Mouse (Mus musculus) testis, adult 2 months (tissue): ENCODE measurements around the gene Plekhg4. TPM values are rescaled to one million over a fixed set of nuclear protein-coding genes. Genes with fewer than 3 reads are reported as not detected.
A peak's percentile ranks its signal among the peaks of the same experiment; 100 is the strongest.

Source experiments
- H3K27ac ChIP-seq: fragments of 200-500 bp; 2 replicates; pipeline ENCODE4 v1.5.1; 2012; ENCODE audit warnings: low read depth, low read length; ENCODE audit not compliant: control insufficient read depth, insufficient read depth
- H3K27me3 ChIP-seq: fragments of 200-500 bp; 2 replicates; pipeline ENCODE4 v1.6.1; 2012; ENCODE audit warnings: mild to moderate bottlenecking, low read length, moderate library complexity; ENCODE audit not compliant: control insufficient read depth, insufficient read depth
- H3K36me3 ChIP-seq: fragments of 200-500 bp; 2 replicates; pipeline ENCODE4 v1.6.1; 2012; ENCODE audit warnings: mild to moderate bottlenecking, low read length; ENCODE audit not compliant: control insufficient read depth, insufficient read depth
- H3K4me1 ChIP-seq: fragments of 200-500 bp; 2 replicates; pipeline ENCODE4 v1.6.1; 2012; ENCODE audit warnings: low read length; ENCODE audit not compliant: control insufficient read depth, insufficient read depth
- H3K4me3 ChIP-seq: fragments of 200-500 bp; 2 replicates; pipeline ENCODE4 v1.5.1; 2012; ENCODE audit warnings: low read depth, mild to moderate bottlenecking, low read length, moderate library complexity, mixed read lengths; ENCODE audit not compliant: control insufficient read depth
- CTCF ChIP-seq: fragments of 200-500 bp; IDR thresholded peaks from 2 replicates; pipeline ENCODE4 v1.5.1; 2012; ENCODE audit warnings: low read depth, mild to moderate bottlenecking, inconsistent platforms, low read length, moderate library complexity; ENCODE audit not compliant: control insufficient read depth, insufficient read depth, insufficient replicate concordance
- POLR2A ChIP-seq: fragments of 200-500 bp; IDR thresholded peaks from 2 replicates; pipeline ENCODE4 v1.6.1; 2012; ENCODE audit warnings: low read depth, mild to moderate bottlenecking, inconsistent platforms, low read length, moderate library complexity; ENCODE audit not compliant: control insufficient read depth
- polyA plus RNA-seq: library from polyadenylated mRNA; depleted of rRNA; stranded (reverse); fragments of >200 nt; gene quantifications from 2 replicates; pipeline ENCODE4 v1.2.3, GENCODE M21; 2012

The Plekhg4 gene
- polyA plus RNA-seq, 1 experiment = 24.2 TPM

DNA sequence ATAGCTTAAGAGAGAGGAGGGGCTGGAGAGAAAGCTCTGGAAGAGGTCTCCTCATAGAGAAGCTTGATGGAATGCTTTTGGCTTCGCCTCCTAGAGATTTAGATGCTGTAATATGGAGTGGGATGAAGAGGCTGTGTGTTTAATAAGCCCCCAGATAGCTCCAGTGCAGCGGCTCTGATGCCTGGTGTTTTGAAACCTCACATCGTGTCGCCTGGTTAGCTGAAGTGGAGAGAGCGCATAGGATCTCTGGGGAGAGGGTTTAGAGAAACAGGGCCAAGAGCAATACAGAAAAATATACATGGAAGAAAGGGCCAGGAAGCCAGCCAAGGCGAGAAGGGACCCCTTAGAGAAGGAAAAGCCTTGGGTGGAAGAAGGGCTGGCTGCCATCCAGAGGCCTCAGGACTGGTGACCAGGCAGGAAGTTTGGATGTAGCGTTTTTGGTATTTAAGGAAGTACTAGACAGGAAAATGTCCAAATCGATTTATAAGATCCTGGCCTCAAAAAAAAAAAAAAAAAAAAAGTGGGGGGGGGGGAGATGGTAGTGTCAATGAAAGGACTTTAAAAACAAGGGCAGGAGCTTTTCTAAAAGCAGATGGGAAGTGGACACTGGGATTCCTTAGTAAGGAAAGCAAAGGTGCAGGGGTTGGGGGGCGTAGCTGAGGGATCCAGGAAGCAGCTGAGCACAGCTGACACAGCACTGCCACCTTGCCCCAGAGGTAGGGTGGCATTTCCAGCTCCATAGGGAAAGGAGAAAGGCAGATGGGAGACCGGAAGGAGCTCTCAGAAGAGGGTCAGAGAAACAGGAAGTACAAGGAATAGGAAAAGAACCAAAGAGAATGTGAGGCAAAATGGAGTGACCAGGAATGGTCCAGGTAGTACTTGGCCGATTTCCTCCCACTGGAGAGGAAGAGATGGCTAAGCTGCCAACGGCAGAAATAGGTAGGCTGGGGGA, 11.0 kb upstream of the Plekhg4 start:
- no peaks in the 10 kb centered on the region for H3K27me3 ChIP-seq
- peaks cover 2% of the 10 kb centered on the region; the same call in 1 of the 2 replicates for H3K4me1 ChIP-seq
- no peak overlapping the region for H3K4me3 ChIP-seq
- TF ChIP-seq CTCF = no peak
- no peak for TF ChIP-seq POLR2A
- no peak overlapping the region for H3K27ac ChIP-seq
- no peaks in the 10 kb centered on the region for H3K36me3 ChIP-seq

DNA sequence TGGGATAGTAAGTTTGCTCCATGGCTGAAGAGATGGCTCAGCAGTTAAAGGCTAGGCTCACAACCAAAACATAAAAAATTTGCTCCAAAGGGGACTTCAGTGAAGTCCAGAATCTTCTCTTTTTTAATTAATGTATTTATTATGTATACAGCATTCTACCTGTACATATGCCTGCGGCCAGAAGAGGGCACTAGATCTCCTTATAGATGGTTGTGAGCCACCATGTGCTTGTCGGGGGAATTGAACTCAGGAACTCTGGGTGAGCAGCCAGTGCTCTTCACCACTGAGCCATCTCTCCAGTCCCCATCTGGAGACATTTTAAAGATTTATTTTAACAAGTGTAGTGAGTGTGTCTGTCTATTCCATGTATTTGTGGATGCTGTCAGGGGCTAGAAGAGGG, 6.0 kb upstream of the Plekhg4 start:
- Histone ChIP-seq H3K27ac (no peak overlapping the region), H3K4me3 (no peak overlapping the region), H3K36me3 (no peaks in the 10 kb centered on the region), H3K27me3 (no peaks in the 10 kb centered on the region), H3K4me1 (no peaks in the 10 kb centered on the region)
- TF ChIP-seq CTCF (no peak), POLR2A (no peak)

DNA sequence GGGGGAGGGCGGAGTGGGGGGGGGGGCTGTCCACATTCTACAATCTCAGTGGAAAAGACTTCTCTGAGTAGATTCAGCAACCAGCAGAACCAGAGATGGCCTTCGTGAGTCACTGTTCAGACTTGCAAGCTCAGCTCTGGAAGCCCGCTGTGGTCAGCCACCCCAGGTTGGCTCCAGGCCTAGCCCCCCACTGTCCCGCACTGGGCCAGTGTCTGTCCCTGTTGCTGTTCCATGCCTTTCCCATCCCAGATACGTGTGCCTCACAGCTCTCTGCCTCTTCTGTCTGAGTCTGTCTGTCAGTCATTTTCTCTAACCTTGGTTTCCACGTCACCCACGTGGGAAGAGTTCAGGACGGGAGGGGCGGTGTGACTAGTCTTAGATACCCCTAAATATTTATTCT, 601 bp upstream of the Plekhg4 start:
- H3K4me1 ChIP-seq = peaks cover 9% of the 10 kb centered on the region
- H3K27ac ChIP-seq = no peak overlapping the region
- TF ChIP-seq POLR2A (no peak), CTCF (no peak)
- H3K36me3 ChIP-seq = no peaks in the 10 kb centered on the region
- H3K27me3 ChIP-seq = no peaks in the 10 kb centered on the region
- H3K4me3 ChIP-seq = no peak overlapping the region

DNA sequence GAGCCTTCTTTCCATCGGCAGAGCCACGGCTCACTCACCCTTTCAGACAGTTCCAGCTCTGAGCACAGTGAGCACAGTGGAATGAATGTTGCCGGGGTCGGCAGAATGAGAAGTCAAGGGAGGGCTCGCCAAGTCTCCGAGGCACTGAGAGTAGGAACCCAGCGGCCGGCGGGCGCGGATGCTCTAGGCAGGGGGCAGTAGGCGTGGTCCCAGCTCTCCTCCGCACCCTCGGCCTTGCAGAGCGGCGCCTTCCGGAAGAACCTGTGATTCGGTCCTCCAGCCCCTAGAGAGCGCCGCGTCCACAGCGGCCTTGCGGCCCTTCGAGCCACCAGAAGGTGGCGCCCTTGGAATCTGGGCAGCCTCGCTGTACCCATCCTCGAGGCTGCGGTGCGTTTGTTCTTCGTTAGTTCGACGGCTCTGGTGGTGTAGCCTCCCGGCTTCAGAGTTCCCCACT, 1.5 kb downstream of the Plekhg4 start:
- Histone ChIP-seq H3K27ac (peak overlapping the region; percentile 81), H3K27me3 (no peaks in the 10 kb centered on the region), H3K4me1 (peaks cover 9% of the 10 kb centered on the region), H3K36me3 (no peaks in the 10 kb centered on the region), H3K4me3 (peak overlapping the region; percentile 83)
- TF ChIP-seq POLR2A (peak; percentile 64), CTCF (peak; percentile 95)

DNA sequence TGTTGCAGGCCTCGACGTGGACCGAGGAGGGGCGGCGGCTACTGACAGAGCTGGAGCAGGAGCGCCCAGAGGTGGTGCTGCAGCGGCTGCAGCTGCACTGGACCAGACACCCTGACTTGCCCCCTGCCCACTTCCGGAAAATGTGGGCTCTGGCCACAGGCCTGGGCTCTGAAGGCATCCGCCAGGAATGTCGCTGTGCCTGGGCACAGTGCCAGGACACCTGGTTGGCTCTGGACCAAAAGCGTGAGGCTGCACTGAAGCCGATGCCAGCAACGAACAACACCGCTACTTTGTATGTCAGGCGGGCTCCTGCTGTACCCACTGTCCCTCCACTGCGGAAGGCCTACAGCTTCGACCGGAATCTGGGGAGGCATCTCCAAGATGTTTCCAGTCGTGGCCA, 5.6 kb downstream of the Plekhg4 start:
- H3K4me1 ChIP-seq = peaks cover 9% of the 10 kb centered on the region
- no peak overlapping the region for H3K4me3 ChIP-seq
- H3K36me3 ChIP-seq = no peaks in the 10 kb centered on the region
- no peaks in the 10 kb centered on the region for H3K27me3 ChIP-seq
- no peak overlapping the region for H3K27ac ChIP-seq
- TF ChIP-seq POLR2A (no peak), CTCF (0 out of 2 replicates have a peak, but pooled peaks have one; percentile 3)

DNA sequence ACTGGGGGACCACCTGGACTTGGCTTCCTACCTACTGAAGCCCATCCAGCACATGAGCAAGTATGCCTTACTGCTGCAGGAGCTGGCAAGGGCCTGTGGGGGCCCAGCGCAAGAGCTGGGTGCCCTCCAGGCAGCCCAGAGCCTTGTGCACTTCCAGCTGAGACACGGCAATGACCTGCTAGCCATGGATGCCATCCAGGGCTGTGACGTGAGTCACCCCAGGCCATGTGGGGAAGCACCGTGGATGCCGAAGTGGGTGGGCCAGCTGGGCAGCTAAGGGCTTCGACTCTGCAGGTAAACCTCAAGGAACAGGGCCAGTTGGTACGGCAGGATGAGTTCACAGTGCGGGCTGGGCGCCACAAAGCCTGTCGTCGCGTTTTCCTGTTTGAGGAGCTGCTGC, 7.2 kb downstream of the Plekhg4 start:
- Histone ChIP-seq H3K4me3 (no peak overlapping the region), H3K36me3 (no peaks in the 10 kb centered on the region), H3K4me1 (peaks cover 3% of the 10 kb centered on the region; the same call in 1 of the 2 replicates), H3K27ac (no peak overlapping the region), H3K27me3 (no peaks in the 10 kb centered on the region)
- TF ChIP-seq CTCF = no peak
- no peak for TF ChIP-seq POLR2A

DNA sequence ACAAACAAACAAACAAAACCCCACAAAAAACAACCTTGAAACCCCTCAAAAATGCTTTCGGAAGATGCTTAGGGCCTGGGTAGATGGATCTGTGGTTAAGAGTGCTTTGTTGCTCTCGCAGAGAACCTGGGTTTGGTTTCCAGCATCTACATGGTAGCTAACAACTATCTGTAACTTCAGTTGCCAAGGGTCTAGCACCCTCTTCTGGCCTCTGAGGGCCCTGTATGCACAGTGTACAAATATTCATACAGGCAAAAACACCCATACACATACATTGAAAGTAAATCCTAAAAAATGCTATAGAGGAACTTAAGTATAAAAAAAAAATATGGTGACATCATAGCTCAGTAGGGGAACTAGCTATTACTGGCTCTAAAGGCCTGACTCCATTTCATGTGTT, 11.0 kb downstream of the Plekhg4 start:
- Histone ChIP-seq H3K4me1 (no peaks in the 10 kb centered on the region), H3K36me3 (no peaks in the 10 kb centered on the region), H3K27me3 (no peaks in the 10 kb centered on the region), H3K4me3 (no peak overlapping the region), H3K27ac (no peak overlapping the region)
- no peak for TF ChIP-seq CTCF
- no peak for TF ChIP-seq POLR2A
